Mouse (Mus musculus) kidney, postnatal 0 days (tissue): ENCODE results near the gene Epop. TPM values are rescaled to one million over a fixed set of nuclear protein-coding genes. Genes with fewer than 3 reads are reported as not detected.

Source experiments
- ATAC-seq: fragments of 200-750 bp; cut with Nextera tagmentation; replicated peaks from 2 replicates; pipeline ENCODE4 v1.8.0; 2017; ENCODE audit warnings: low read depth, moderate number of reproducible peaks, moderate TSS enrichment, moderate library complexity; ENCODE audit not compliant: low FRiP score
- DNase-seq: peaks from one replicate; pipeline ENCODE4 v3.0.0-alpha.2; 2016; ENCODE audit warnings: low spot score
- H3K27ac ChIP-seq: fragments of 300-500 bp; sonication (generic); 2 replicates; pipeline ENCODE4 v1.5.1; 2014; ENCODE audit warnings: mild to moderate bottlenecking
- H3K27me3 ChIP-seq: fragments of 300-500 bp; sonication (generic); 2 replicates; pipeline ENCODE4 v1.6.1; 2014; ENCODE audit warnings: low read length, mixed read lengths; ENCODE audit not compliant: insufficient read depth
- H3K36me3 ChIP-seq: fragments of 300-500 bp; sonication (generic); 2 replicates; pipeline ENCODE4 v1.6.1; 2014; ENCODE audit warnings: low read length, mixed read lengths; ENCODE audit not compliant: insufficient read depth
- H3K4me1 ChIP-seq: fragments of 300-500 bp; sonication (generic); replicated peaks from 2 replicates; pipeline ENCODE4 v1.6.1; 2014; ENCODE audit warnings: antibody characterized with exemption, low read length, mixed read lengths; ENCODE audit not compliant: insufficient read depth
- H3K4me2 ChIP-seq: fragments of 300-500 bp; sonication (generic); 2 replicates; pipeline ENCODE4 v1.6.1; 2014; ENCODE audit warnings: mild to moderate bottlenecking, low read length, moderate library complexity, mixed read lengths
- H3K4me3 ChIP-seq: fragments of 300-500 bp; sonication (generic); replicated peaks from 2 replicates; pipeline ENCODE4 v1.5.1; 2014; ENCODE audit warnings: low read depth, low read length
- H3K9ac ChIP-seq: fragments of 300-500 bp; sonication (generic); 2 replicates; pipeline ENCODE4 v1.6.1; 2014; ENCODE audit warnings: low read depth, low read length
- H3K9me3 ChIP-seq: fragments of 300-500 bp; sonication (generic); replicated peaks from 2 replicates; pipeline ENCODE4 v1.6.1; 2016; ENCODE audit warnings: low read length, inconsistent platforms, mixed read lengths
- CTCF ChIP-seq: IDR thresholded peaks from 2 replicates; pipeline ENCODE4 v1.5.1; 2016; ENCODE audit warnings: antibody characterized with exemption, low read depth, mild to moderate bottlenecking, moderate library complexity
- WGBS: fragments of 180-500 bp; shearing (Covaris S2); extraction: QIAGEN DNeasy Blood & Tissue Kit; methylation state at CpG from one replicate; pipeline ENCODE4 v1.1.7; 2014; 5-methylcytosine and 5-hydroxymethylcytosine counted together
- microRNA-seq: library from miRNA; unstranded; fragments of <30 nt; microRNA quantifications from one replicate; pipeline ENCODE4, GENCODE M21; 2016
- polyA plus RNA-seq: library from polyadenylated mRNA; unstranded; fragments of >200 nt; fragmentation: Nextera tagmentation; extraction: Ambion mirVana; gene quantifications from 2 replicates; pipeline ENCODE4 v1.2.1, GENCODE M21; 2015

Gene Epop
- polyA plus RNA-seq, 1 experiment from 2014 or later = 4.1 TPM

- WGBS = 40% methylated on average over 10 of the region's 10 CpGs
- DNase-seq = peak; percentile 55
- H3K4me2 ChIP-seq = no peak overlapping the region
- no peak for TF ChIP-seq CTCF
- no peak overlapping the region for H3K4me3 ChIP-seq
- H3K27me3 ChIP-seq = no peaks in the 10 kb centered on the region
- no peak overlapping the region for H3K9ac ChIP-seq
- no peaks in the 10 kb centered on the region for H3K4me1 ChIP-seq
- H3K27ac ChIP-seq = peak overlapping the region; percentile 68; the same call in 1 of the 2 replicates
- ATAC-seq = no peak; the same call in 1 of the 2 replicates
- H3K36me3 ChIP-seq = no peaks in the 10 kb centered on the region
- H3K9me3 ChIP-seq = no peaks in the 10 kb centered on the region
Observed at GRCm38 (mm10) chr11:97585932-97586331, 43.6 kb downstream of the Epop start.

GRCm38 (mm10) chr11:97584476-97584875 lies 45.0 kb downstream of the Epop start:
- Histone ChIP-seq H3K36me3 (no peaks in the 10 kb centered on the region), H3K9me3 (no peaks in the 10 kb centered on the region), H3K4me3 (no peak overlapping the region), H3K27me3 (no peaks in the 10 kb centered on the region), H3K9ac (no peak overlapping the region), H3K27ac (0 out of 2 replicates have a peak overlapping the region, but pooled peaks have one; percentile 51), H3K4me2 (no peak overlapping the region), H3K4me1 (no peaks in the 10 kb centered on the region)
- WGBS = 57% methylated on average over 7 of the region's 7 CpGs
- no peak for DNase-seq
- no peak for ATAC-seq
- no peak for TF ChIP-seq CTCF

- Histone ChIP-seq H3K4me3 (no peak overlapping the region), H3K9me3 (no peaks in the 10 kb centered on the region), H3K4me2 (no peak overlapping the region), H3K27me3 (peaks cover 4% of the 10 kb centered on the region; the same call in 1 of the 2 replicates), H3K9ac (no peak overlapping the region), H3K36me3 (no peaks in the 10 kb centered on the region), H3K27ac (0 out of 2 replicates have a peak overlapping the region, but pooled peaks have one; percentile 8), H3K4me1 (0 out of 2 replicates have a peak, but pooled peaks cover 7% of the 10 kb centered on the region)
- WGBS = 25% methylated on average over 10 of the region's 10 CpGs
- no peak for ATAC-seq
- TF ChIP-seq CTCF = no peak
- no peak for DNase-seq
Observed at GRCm38 (mm10) chr11:97579088-97579857, 50.2 kb downstream of the Epop start.

GRCm38 (mm10) chr11:97578286-97578685 lies 51.2 kb downstream of the Epop start:
- Histone ChIP-seq H3K27me3 (peaks cover 9% of the 10 kb centered on the region), H3K9me3 (no peaks in the 10 kb centered on the region), H3K36me3 (no peaks in the 10 kb centered on the region), H3K4me1 (0 out of 2 replicates have a peak, but pooled peaks cover 7% of the 10 kb centered on the region), H3K4me3 (no peak overlapping the region), H3K4me2 (no peak overlapping the region), H3K27ac (0 out of 2 replicates have a peak overlapping the region, but pooled peaks have one; percentile 8), H3K9ac (no peak overlapping the region)
- no peak; the same call in 1 of the 2 replicates for ATAC-seq
- DNase-seq = no peak
- TF ChIP-seq CTCF = no peak
- WGBS = 42% methylated on average over 2 of the region's 2 CpGs

Small RNAs within 50 kb of the gene (microRNA-seq; reads per million reads assigned to microRNA genes)
- gene Gm24158 = not detected
- gene Mir6927 = 0.60 reads per million

Other genes with a start within 250 kb of the Epop start
- gene Arhgap23, start 214.2 kb downstream of the Epop start, polyA plus RNA-seq = 5.4 and 5.7 TPM in 2 replicates
- 0.08 and 0.28 TPM in 2 replicates for gene 4933428G20Rik, start 129.4 kb downstream of the Epop start, polyA plus RNA-seq
- gene Srcin1, start 53.5 kb downstream of the Epop start, polyA plus RNA-seq = 0.59 and 0.70 TPM in 2 replicates
- gene Mllt6, start 33.7 kb upstream of the Epop start, polyA plus RNA-seq = 2.3 TPM in 2 replicates
- gene Cisd3, start 56.1 kb upstream of the Epop start, polyA plus RNA-seq = 69.2 and 70.9 TPM in 2 replicates
- gene Pcgf2, start 70.8 kb upstream of the Epop start, polyA plus RNA-seq = 10.4 and 11.4 TPM in 2 replicates
- 504 and 541 TPM in 2 replicates for gene Psmb3, start 73.7 kb upstream of the Epop start, polyA plus RNA-seq
- gene Pip4k2b, start 115.0 kb upstream of the Epop start, polyA plus RNA-seq = 1.5 TPM in 2 replicates
- 13.9 and 14.8 TPM in 2 replicates for gene Cwc25, start 136.9 kb upstream of the Epop start, polyA plus RNA-seq
- not detected in 2 replicates for gene 1700001P01Rik, start 146.2 kb upstream of the Epop start, polyA plus RNA-seq
- 716 and 863 TPM in 2 replicates for gene Rpl23, start 152.7 kb upstream of the Epop start, polyA plus RNA-seq
- 87.7 and 96.4 TPM in 2 replicates for gene Lasp1, start 169.3 kb upstream of the Epop start, polyA plus RNA-seq
- gene B230217C12Rik, start 211.1 kb upstream of the Epop start, polyA plus RNA-seq = 5.1 and 5.6 TPM in 2 replicates